Mouse (Mus musculus) left cerebral cortex, postnatal 36 days (tissue): Measurements from ENCODE around the gene Scgb2b15. TPM values are rescaled to one million over a fixed set of nuclear protein-coding genes. Genes with fewer than 3 reads are reported as not detected.
"Not testable (repeated sequence)": the region's sequence is repeated elsewhere in the genome, so short reads cannot be mapped to it uniquely, and the experiment has no call there.

Experiments used
- DNase-seq, 2 experiments: peaks; one replicate each; pipeline ENCODE4 v3.0.0; 2021 to 2022; ENCODE audit warnings: low spot score in 2 of 2, mixed read lengths in 1 of 2
- intact Hi-C: fragments of 180-260 bp; cut with DNase I; formaldehyde crosslinking; loops from one replicate; pipeline ENCODE4 v1.15.1; 2025
- total RNA-seq, 2 experiments: library from RNA; stranded (reverse); gene quantifications; 2 replicates each; pipeline ENCODE4 v1.2.3; 2021

Gene Scgb2b15
- total RNA-seq, result not detected

GRCm38 (mm10) chr7:32829562-32829961 lies at the start of gene Scgb2b15:
Gene Scgb2b15, minus strand, starts transcription at chr7:32829662.
- intact Hi-C loops, DNase-seq: not testable (repeated sequence)

DNA sequence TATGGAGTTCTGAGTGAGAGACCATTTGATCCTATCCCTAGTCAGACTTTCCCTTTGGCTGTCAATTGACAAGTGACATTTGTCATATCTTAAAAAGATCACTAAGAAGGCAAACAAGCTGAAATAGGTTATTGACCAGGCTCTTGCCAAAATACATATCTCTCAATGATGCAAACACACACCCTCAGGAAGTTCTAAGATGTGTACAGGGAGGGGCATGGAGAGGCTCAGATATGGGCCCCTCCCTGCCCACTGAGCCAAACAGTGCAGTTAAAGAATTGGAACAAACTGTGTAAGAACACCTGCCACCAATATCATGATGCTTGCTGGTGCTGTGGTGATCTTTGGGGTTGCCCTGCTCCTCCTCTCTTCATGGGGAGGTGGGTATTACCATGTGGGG lies 6.8 kb upstream of the Scgb2b15 start, which contains the start of gene Scgb1b15:
TSS of gene Scgb1b15 (plus strand) at position 301 of the 400 bp plus-strand sequence.
- DNase-seq, intact Hi-C loops: not testable (repeated sequence)

Other genes with a start within 250 kb of the Scgb2b15 start
- gene Scgb1b15, start 6.9 kb upstream of the Scgb2b15 start, total RNA-seq, result not detected
- gene Scgb2b17, start 226.9 kb upstream of the Scgb2b15 start, total RNA-seq, result not detected
- not detected for gene Scgb1b17, start 233.8 kb upstream of the Scgb2b15 start, total RNA-seq